Mouse (Mus musculus): ENCODE results near the gene Acadl. TPM values are rescaled to one million over a fixed set of nuclear protein-coding genes. Genes with fewer than 3 reads are reported as not detected.

The Acadl gene
- total RNA-seq, 2 experiments from 2014 or later = 1,175 to 1,217 TPM

DNA sequence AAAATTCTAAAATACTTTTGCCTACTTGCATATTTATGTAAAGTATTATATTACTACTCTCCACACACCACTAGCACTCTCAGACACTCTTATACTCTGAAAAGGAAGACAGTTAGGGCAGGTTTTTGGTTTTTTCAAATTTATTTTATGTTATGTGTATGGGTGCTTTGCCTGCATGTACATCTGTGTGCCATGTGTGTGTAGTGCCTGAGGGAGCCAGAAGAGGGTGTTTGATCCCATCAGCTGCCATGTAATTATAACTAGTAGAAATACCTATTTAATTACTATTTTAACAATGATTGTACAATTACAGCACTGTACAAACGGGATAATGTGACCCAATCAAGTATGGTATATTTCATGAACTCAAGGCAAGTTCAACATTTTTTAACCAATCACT is 57.7 kb downstream of the Acadl start:
- intact Hi-C loops (cut with DNase I) = no loop called here
- no peak for DNase-seq

GRCm38 (mm10) chr1:66804710-66805109 is 58.4 kb downstream of the Acadl start:
- intact Hi-C loops (cut with DNase I) = no loop called here
- DNase-seq = no peak

DNA sequence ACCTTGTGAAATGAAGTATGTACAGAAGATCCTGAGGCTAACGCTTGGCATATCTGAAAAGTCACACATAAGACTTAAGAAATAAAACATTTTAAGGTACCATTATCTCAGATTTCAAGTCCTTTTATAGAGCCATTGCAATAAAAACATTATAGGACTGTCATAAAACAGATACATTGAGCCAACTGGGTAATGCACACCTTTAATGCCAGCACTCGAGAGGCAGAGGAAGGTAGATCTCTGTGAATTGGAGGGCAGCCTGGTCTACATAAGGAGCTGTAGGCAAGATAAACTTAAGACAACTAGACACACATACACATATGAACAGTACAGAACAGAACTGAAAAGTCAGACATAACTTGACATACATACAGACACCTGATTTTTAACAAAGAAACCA is 65.1 kb downstream of the Acadl start:
- no peak for DNase-seq
- intact Hi-C loops (cut with DNase I) = no loop called here

GRCm38 (mm10) chr1:66792838-66793466 is 70.1 kb downstream of the Acadl start:
- no peak for DNase-seq
- intact Hi-C loops (cut with DNase I) = no loop called here

DNA sequence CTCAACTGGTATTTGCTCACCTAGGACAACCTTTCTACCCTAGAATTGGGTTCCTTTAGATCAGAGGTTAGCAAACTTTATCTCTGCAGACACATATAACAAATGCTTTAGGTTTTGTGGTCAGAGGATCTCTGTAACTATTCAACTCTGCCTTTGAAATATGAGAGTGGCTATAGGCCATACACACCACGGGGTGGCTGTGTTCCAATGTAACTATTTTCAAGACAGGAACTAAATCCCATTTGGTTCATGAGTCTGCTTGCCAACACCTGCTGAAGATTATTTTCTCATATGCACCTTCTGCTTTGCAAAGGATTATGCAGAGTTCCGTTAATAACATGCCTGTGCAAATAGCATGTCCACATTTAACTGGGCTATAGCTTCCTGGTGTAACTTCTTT is 80.8 kb downstream of the Acadl start:
- intact Hi-C loops (cut with DNase I) = no loop called here
- no peak for DNase-seq

DNA sequence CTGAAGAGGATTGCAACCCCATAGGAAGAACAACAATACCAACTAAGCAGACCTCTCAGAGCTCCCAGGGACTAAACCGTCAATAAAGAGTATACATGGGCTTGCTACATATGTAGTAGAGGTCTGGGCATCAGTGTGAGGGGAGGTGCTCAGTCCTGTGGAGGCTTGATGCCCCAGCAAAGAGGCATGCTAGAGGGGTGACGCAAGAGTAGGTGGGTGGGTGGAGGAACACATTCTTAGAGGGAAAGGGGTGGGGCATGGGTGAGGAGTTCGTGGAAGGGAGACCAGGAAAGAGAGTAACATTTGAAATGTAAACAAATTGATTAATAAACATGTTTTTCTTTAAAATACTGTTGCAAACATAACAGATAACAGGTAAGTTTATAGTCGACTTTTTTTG is 82.0 kb downstream of the Acadl start:
- intact Hi-C loops (cut with DNase I) = no loop called here

More for the DNA sequence above, 82.0 kb downstream of the Acadl start:
- no peak for DNase-seq

Other genes with a start within 250 kb of the Acadl start
- 10 to 100 TPM; 15.1 to 16.2 TPM for gene Rpe, start 162.4 kb downstream of the Acadl start, total RNA-seq (2021)
- gene Kansl1l, start 45.7 kb downstream of the Acadl start, total RNA-seq (2021) = 10 to 100 TPM; 18.3 to 18.6 TPM
- 10 to 100 TPM; 25.3 to 35.9 TPM for gene Myl1, start 82.1 kb upstream of the Acadl start, total RNA-seq (2021)
- gene Lancl1, start 175.6 kb upstream of the Acadl start, total RNA-seq (2021) = 10 to 100 TPM; 32.3 to 33.8 TPM